Mouse (Mus musculus): ENCODE measurements around the gene Fam126a.

The Fam126a gene

DNA sequence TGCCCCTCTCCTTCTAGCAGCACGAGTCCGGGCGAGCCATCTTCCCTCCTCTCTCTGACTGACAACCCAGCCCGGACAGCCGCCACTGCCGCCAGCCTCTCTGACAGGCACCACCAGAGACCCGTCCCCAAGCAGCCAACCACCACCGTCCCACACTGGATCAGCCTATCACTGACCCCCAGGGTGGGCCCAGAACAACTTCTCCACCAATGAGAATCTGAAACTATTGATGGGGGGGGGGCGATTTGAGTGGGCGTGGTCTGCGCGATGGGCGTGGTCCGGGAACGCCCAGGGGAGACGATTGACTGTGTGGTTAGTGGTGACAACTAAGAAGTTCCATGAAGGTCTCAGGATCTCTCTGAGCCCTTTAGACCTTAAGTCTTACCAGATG lies at the start of gene Fam126a:
Gene Fam126a, minus strand, starts transcription at position 112 of the 391 bp plus-strand sequence.
- DNase-seq: peak; percentile 58

GRCm38 (mm10) chr5:24078420-24079179 lies 48.1 kb upstream of the Fam126a start:
- no peak for DNase-seq

GRCm38 (mm10) chr5:24077739-24078306 lies 47.3 kb upstream of the Fam126a start:
- no peak for DNase-seq

- DNase-seq: peak; percentile 70
Measured at GRCm38 (mm10) chr5:24076986-24077718, 46.7 kb upstream of the Fam126a start.

- DNase-seq: no peak
Measured at GRCm38 (mm10) chr5:24072031-24072430, 41.5 kb upstream of the Fam126a start.

DNA sequence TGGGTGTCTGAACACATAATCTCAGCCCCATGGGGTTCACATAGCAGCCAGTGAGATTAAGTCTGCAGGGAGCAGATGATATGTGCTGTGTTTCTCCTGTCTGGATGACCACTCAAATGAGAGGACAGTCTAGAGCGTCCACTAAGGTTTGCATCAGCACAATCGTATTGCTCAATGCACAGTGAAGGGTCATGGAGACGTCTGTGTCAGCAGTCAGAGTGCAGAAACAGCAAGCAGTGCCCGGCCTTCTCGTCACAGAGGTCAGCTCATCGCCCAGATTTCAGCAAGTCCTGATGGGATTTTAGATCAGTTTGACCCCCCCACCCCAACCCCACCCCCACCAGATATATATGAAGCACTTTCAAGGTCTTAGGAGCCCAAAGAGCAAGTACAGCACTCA lies 38.5 kb upstream of the Fam126a start:
- no peak for DNase-seq

- no peak for DNase-seq
Measured at GRCm38 (mm10) chr5:24063545-24063944, 33.1 kb upstream of the Fam126a start.

GRCm38 (mm10) chr5:24063034-24063433 lies 32.5 kb upstream of the Fam126a start:
- no peak for DNase-seq

- no peak for DNase-seq
Measured at GRCm38 (mm10) chr5:24060949-24061348, 30.5 kb upstream of the Fam126a start.

- no peak for DNase-seq
Measured at GRCm38 (mm10) chr5:24057592-24057991, 27.1 kb upstream of the Fam126a start.

DNA sequence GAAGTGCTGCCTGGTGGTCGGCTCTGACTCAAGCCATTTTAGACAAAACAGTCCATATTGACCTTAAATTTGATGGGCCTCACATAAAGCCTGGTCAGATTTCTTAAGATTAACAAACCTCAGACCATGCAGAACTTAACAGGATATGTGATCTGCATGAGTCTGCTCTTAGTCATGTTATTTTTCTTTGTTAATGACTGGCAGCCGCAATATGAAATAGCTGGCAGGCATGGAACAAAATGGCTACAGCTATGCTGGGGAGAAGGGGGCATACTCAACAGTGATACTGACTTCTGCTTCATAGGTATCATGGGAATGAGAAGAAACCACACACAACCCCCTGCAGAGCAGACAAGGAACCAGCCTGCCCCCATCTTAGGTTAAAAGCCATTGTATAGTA lies 26.4 kb upstream of the Fam126a start:
- DNase-seq: no peak

- DNase-seq: no peak
Measured at GRCm38 (mm10) chr5:24054382-24054781, 23.9 kb upstream of the Fam126a start.

- no peak for DNase-seq
Measured at GRCm38 (mm10) chr5:24053245-24054190, 23.0 kb upstream of the Fam126a start.

- no peak for DNase-seq
Measured at GRCm38 (mm10) chr5:24051755-24052675, 21.5 kb upstream of the Fam126a start.

DNA sequence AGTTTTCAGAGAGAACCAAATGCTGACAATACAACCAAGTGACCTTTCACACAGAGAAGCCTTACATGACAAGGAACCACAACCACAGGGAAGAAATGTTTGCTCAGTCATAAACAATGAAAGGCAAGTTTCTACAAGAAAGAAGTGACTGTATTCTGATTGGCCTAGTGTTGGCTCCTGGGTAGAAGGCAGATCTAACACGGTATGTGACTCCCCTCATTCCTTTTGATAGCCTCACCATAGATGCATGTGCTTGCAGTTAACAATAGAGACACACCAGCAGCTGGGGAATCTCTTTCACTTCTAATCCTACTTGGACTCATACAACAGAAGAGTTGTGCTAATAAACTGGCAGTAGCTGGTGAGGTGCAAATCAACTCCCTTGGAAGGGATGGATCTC lies 17.3 kb upstream of the Fam126a start:
- no peak for DNase-seq

DNA sequence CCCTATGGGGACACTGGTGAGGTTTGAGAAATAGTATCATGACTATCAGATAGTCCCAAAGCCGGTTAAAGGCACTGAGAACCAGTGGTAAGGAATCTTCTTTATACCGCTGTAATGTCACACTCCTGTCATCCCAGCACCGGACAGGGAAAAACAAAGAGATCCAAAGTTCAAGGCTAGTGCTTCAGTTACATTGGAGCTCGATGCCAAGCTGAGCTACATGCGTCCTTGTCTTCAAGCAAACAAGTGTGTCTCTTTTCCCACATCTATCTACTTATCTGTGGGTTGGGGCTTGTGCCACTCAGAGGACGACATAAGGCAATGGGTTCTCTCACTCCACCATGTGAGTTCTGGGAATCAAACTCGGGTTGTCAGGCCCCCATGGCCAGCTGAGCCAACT lies 16.5 kb upstream of the Fam126a start:
- no peak for DNase-seq

DNA sequence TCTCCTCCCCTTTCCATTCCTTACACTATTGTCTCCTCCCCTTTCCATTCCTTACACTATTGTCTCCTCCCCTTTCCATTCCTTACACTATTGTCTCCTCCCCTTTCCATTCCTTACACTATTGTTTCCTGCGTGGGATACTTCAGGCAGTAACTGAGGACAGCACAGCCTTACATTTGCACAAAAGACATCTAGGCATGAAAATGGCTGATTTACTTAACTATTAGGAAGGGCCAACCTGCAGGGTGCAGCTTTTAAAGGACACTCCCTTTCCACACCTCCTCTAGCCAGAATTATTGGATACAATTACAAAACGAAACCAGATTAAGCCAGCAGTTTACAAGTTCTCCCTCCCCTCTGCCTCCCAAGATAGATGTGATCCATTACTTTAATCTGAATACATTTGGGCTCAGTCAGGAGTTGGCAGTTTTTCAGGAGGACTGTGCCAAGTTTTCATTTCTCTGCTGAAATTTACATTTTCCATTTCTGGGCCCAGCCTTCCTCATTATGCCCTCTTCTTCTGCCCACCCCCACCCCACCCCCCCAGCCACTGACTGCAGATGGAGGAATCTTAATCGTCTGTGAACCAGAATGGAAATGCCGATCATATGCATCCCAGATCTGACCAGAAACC lies 15.6 kb upstream of the Fam126a start:
- no peak for DNase-seq

GRCm38 (mm10) chr5:24044387-24044786 lies 13.9 kb upstream of the Fam126a start:
- DNase-seq: no peak

DNA sequence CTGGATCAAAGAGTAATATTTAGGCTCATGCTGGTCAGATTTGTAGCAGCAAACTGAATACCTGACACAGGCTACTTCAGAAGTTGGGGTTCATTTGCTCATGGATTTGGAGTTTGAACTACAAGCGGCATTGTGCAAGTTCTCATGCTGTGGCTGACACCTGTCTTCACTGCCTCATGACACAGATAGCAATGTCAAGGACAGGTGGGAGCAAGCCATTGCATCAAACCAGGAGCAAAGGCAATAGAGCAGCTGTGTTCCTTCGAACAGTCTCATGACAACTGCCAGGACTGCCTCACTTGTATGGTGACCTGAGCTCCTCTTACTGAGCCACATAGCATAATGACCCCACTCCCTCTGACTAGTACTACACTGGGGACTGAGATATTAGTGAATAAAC lies 12.9 kb upstream of the Fam126a start:
- no peak for DNase-seq

DNA sequence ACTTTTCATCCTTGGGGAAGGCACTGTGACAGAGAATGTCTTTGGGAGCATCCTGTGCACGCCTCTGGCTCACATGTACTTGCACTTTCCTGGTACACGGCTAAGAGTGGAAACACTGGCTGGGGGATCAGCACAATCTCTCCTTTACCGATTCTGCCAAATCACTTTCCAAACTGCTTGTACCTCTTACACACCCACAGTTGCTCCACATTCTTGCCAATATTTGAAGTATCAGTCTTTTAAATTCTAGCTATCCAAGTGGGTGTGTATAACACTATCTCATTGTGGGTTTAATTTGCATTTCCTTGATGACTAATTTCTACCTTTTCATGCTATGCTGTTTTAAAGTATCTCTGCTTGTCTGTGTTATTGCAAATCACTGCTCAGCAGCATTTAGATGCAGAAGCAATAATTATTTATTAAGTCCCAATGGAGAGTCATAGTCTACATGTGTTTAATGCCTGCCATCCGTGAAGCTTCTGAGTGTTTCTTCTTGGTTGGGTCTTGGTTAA lies 10.9 kb upstream of the Fam126a start:
- DNase-seq: no peak

- no peak for DNase-seq
Measured at GRCm38 (mm10) chr5:24040601-24041000, 10.1 kb upstream of the Fam126a start.

Data from cerebellum, adult 11 months (tissue).